Mouse (Mus musculus): ENCODE results near the gene Hspb2.

- TF ChIP-seq POLR2AphosphoS2 (IDR thresholded peaks at IDR 0.05; ENCODE audit: insufficient read length, low read depth) (no peak), E2F4 (IDR thresholded peaks at IDR 0.05; ENCODE audit: insufficient read depth) (no peak), CEBPB (IDR thresholded peaks at IDR 0.05; ENCODE audit: insufficient read depth, poor library complexity, severe bottlenecking) (no peak)
These were observed 40.8 kb downstream of the Hspb2 start for GRCm38 (mm10) chr9:50711337-50711736.
